Mouse (Mus musculus): ENCODE data around the gene Cox5a.

- TF ChIP-seq CTCF (IDR thresholded peaks at IDR 0.05; ENCODE audit: extremely low read depth, insufficient read depth, low read length), result no peak
- TF ChIP-seq POLR2A (IDR thresholded peaks at IDR 0.05; ENCODE audit: extremely low read depth, insufficient read depth, low read length), result no peak
Measured at GRCm38 (mm10) chr9:57522114-57522860, 1.2 kb downstream of the Cox5a start.

All from cortical plate, adult 2 months (tissue).